Mouse (Mus musculus): Measurements from ENCODE around the gene Zfp740. TPM values are rescaled to one million over a fixed set of nuclear protein-coding genes. Genes with fewer than 3 reads are reported as not detected.
"Not testable (repeated sequence)": the region's sequence is repeated elsewhere in the genome, so short reads cannot be mapped to it uniquely, and the experiment has no call there.

The Zfp740 gene
- total RNA-seq (2014; rRNA removed) (49.5 and 61.0 TPM in 2 replicates), polyA plus RNA-seq (2015; fragmentation: Nextera tagmentation; extraction: Ambion mirVana) (33.8 and 37.7 TPM in 2 replicates)

DNA sequence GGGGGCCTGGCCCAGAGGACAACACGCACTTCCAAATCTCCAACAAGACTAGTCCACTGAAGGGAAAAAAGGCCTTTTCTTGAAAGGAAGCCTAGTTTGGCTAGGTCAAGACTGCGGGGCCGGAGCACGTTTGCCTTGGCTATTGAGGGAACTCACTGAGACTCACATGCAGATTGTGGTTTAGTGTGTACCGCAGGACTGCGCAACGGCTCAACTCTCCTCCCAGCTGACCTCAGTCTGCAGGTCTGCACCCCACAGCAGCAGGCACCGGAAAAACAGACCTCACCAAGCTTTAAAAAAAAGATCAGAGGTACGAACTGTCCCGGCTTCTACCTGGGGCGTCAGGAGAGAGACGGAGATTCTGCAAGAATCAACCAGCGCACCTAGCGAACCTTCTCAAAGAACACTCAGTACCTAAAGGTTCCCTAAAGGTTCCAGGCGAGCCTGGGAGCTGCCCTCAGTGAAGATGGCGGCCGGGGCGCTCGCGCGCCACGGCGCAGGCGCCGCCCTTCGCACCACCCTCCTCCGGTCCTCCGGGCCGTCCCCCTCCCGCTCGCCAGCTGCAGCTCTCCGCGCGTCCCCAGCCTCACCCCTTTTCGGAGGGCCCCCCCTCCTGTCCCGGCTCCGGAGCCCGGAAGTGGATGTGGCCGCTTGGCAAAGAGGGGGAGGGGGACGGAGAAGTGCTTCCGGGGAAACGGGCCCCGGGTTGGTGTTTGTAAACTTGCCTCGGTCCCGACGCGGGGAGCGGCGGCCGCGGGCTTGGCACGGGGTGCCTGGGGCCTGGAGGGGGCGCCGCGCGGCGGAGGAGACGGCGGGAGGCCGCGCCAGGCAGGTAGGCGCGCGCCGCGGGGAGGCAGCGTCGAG is at the start of gene Zfp740:
Zfp740 (plus strand) TSS at position 279 of the 864 bp plus-strand sequence.
- Histone ChIP-seq H3K4me3 (ENCODE audit: low read length) (peak within 1 kb of the TSS; percentile 91), H3K9me3 (ENCODE audit: low read length) (no peaks in the 10 kb centered on the region), H3K9ac (replicated peaks; ENCODE audit: low read length) (peak within 1 kb of the TSS; percentile 92), H3K4me2 (ENCODE audit: low read depth, low read length) (peak within 1 kb of the TSS; percentile 65), H3K27me3 (ENCODE audit: insufficient read depth, low read length) (no peaks in the 10 kb centered on the region), H3K27ac (peak within 1 kb of the TSS; percentile 100), H3K36me3 (ENCODE audit: insufficient read depth, low read length) (peaks cover 8% of the 10 kb centered on the region; the same call in 1 of the 2 replicates), H3K4me1 (ENCODE audit: insufficient read depth, low read length) (peaks cover 24% of the 10 kb centered on the region)
- no peak for TF ChIP-seq CTCF (IDR thresholded peaks at IDR 0.05; ENCODE audit: low read depth)
- under 1% methylated on average over 48 of the region's 68 CpGs for whole genome bisulfite sequencing
- peak; percentile 96 for ATAC-seq
- peak; percentile 97 for DNase-seq (ENCODE audit: low spot score)

- H3K9me3 ChIP-seq (ENCODE audit: low read length); H3K36me3 ChIP-seq (ENCODE audit: insufficient read depth, low read length); H3K4me2 ChIP-seq (ENCODE audit: low read depth, low read length); H3K4me3 ChIP-seq (ENCODE audit: low read length); ATAC-seq; DNase-seq (ENCODE audit: low spot score); H3K4me1 ChIP-seq (ENCODE audit: insufficient read depth, low read length); H3K27ac ChIP-seq; H3K9ac ChIP-seq (replicated peaks; ENCODE audit: low read length); H3K27me3 ChIP-seq (ENCODE audit: insufficient read depth, low read length): not testable (repeated sequence)
- 95% methylated on average over 6 of the region's 6 CpGs for WGBS
These were observed 48.0 kb upstream of the Zfp740 start for GRCm38 (mm10) chr15:102155006-102155405.

- Histone ChIP-seq H3K27ac (no peak overlapping the region), H3K9me3 (ENCODE audit: low read length) (no peaks in the 10 kb centered on the region), H3K36me3 (ENCODE audit: insufficient read depth, low read length) (no peaks in the 10 kb centered on the region), H3K4me1 (ENCODE audit: insufficient read depth, low read length) (0 out of 2 replicates have a peak, but pooled peaks cover 4% of the 10 kb centered on the region), H3K9ac (replicated peaks; ENCODE audit: low read length) (no peak overlapping the region), H3K27me3 (ENCODE audit: insufficient read depth, low read length) (no peaks in the 10 kb centered on the region), H3K4me2 (ENCODE audit: low read depth, low read length) (no peak overlapping the region), H3K4me3 (ENCODE audit: low read length) (no peak overlapping the region)
- 19% methylated on average over 20 of the region's 20 CpGs for WGBS
- ATAC-seq (peak; percentile 64), DNase-seq (ENCODE audit: low spot score) (peak; percentile 46)
- TF ChIP-seq CTCF (IDR thresholded peaks at IDR 0.05; ENCODE audit: low read depth) = no peak
These were observed 46.2 kb upstream of the Zfp740 start for GRCm38 (mm10) chr15:102156836-102157235.

- Histone ChIP-seq H3K36me3 (ENCODE audit: insufficient read depth, low read length) (no peaks in the 10 kb centered on the region), H3K4me1 (ENCODE audit: insufficient read depth, low read length) (0 out of 2 replicates have a peak, but pooled peaks cover 4% of the 10 kb centered on the region), H3K4me2 (ENCODE audit: low read depth, low read length) (no peak overlapping the region), H3K9me3 (ENCODE audit: low read length) (no peaks in the 10 kb centered on the region), H3K4me3 (ENCODE audit: low read length) (no peak overlapping the region), H3K9ac (replicated peaks; ENCODE audit: low read length) (no peak overlapping the region), H3K27ac (no peak overlapping the region), H3K27me3 (ENCODE audit: insufficient read depth, low read length) (no peaks in the 10 kb centered on the region)
- DNase-seq (ENCODE audit: low spot score) (no peak), ATAC-seq (no peak)
- no peak for TF ChIP-seq CTCF (IDR thresholded peaks at IDR 0.05; ENCODE audit: low read depth)
- 69% methylated on average over 27 of the region's 27 CpGs for WGBS
These were observed 42.5 kb upstream of the Zfp740 start for GRCm38 (mm10) chr15:102160415-102161060.

DNA sequence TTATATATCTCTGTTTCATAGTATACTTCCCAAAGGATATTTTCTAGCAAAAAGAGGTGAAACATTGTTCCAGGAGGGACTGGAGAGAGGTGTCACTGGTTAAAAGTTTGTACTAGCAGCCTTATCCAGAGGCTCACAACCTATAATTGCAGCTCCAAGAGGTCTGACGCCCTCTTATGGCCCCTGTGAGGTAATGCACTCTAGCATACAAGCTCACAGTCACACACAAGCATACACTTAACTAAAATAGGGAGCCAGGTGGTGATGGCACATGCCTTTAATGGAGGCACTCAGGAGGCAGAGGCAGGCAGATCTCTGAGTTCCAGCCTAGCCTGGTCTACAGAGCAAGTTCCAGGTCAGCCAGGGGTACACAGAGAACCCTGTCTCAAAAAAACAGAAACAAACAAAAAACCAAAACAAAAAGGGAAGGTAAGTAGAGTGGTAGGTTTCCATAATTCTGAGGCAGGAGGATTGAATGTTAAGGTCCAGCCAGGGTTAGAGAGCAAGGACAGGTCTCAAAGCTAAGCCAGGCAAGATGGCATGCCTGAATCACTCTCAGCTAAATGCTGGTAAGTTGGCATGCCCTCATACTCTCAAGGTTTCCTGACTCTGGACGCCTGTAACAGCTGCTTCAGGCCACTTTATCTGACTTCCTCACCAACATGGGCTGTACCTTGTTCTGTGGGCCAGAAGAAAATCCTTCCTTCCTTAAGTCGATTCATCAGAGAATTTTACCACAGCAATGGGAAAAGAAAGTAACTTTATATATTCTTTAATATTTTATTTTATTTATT is 39.0 kb upstream of the Zfp740 start:
- no peak for TF ChIP-seq CTCF (IDR thresholded peaks at IDR 0.05; ENCODE audit: low read depth)
- no peak for DNase-seq (ENCODE audit: low spot score)
- no peak overlapping the region for H3K4me2 ChIP-seq (ENCODE audit: low read depth, low read length)
- H3K4me3 ChIP-seq (ENCODE audit: low read length) = no peak overlapping the region
- H3K27ac ChIP-seq = no peak overlapping the region
- no peaks in the 10 kb centered on the region for H3K9me3 ChIP-seq (ENCODE audit: low read length)
- H3K36me3 ChIP-seq (ENCODE audit: insufficient read depth, low read length) = no peaks in the 10 kb centered on the region
- H3K4me1 ChIP-seq (ENCODE audit: insufficient read depth, low read length) = no peaks in the 10 kb centered on the region
- WGBS = 72% methylated on average over 3 of the region's 3 CpGs
- no peaks in the 10 kb centered on the region for H3K27me3 ChIP-seq (ENCODE audit: insufficient read depth, low read length)
- ATAC-seq = no peak
- H3K9ac ChIP-seq (replicated peaks; ENCODE audit: low read length) = no peak overlapping the region

DNA sequence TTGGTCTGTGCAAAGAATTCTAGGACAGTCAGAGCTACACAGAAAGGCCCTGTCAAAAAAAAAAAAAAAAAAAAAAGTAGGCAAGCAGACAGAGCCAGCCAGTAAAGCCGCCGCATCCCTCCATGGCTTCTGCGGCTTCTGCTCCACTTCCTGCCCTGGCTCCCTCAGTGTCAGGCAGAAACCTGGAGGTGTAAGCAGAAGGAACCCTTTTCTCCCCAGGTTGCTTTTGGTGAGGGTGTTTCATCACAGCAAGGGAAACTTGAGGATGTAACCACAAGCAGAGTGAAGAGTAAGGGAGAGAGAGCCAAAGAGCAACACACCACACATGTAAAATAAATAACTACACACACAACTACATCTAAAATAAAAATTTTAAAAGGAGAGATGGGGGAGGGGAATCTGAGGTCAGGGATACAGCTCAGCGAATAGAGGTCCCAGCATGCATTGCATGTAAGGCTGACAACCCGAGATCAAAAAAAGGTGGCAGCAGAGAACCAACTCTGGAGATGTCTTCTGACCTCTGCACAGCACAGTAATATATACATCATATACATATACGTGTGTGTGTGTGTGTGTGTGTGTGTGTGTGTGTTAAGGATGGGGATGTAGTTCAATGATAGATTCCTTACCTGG is 37.5 kb upstream of the Zfp740 start:
- TF ChIP-seq CTCF (IDR thresholded peaks at IDR 0.05; ENCODE audit: low read depth) = no peak
- DNase-seq (ENCODE audit: low spot score) (no peak), ATAC-seq (no peak)
- Histone ChIP-seq H3K4me2 (ENCODE audit: low read depth, low read length) (no peak overlapping the region), H3K9ac (replicated peaks; ENCODE audit: low read length) (no peak overlapping the region), H3K27ac (no peak overlapping the region), H3K4me1 (ENCODE audit: insufficient read depth, low read length) (no peaks in the 10 kb centered on the region), H3K27me3 (ENCODE audit: insufficient read depth, low read length) (no peaks in the 10 kb centered on the region), H3K9me3 (ENCODE audit: low read length) (no peaks in the 10 kb centered on the region), H3K36me3 (ENCODE audit: insufficient read depth, low read length) (no peaks in the 10 kb centered on the region), H3K4me3 (ENCODE audit: low read length) (no peak overlapping the region)
- WGBS = 49% methylated on average over 6 of the region's 6 CpGs

Data from hindbrain, postnatal 0 days (tissue).